Mouse (Mus musculus): ENCODE results near the gene Recql.
"Not testable (repeated sequence)": the region's sequence is repeated elsewhere in the genome, so short reads cannot be mapped to it uniquely, and the experiment has no call there.

The Recql gene

GRCm38 (mm10) chr6:142379961-142380360 lies 6.9 kb downstream of the Recql start:
- H3K36me3 ChIP-seq (ENCODE audit: control insufficient read depth, insufficient read depth, low read length, poor library complexity, severe bottlenecking), result peaks cover 3% of the 10 kb centered on the region
- no peaks in the 10 kb centered on the region for H3K27me3 ChIP-seq (ENCODE audit: control insufficient read depth, insufficient read depth, low read length, poor library complexity, severe bottlenecking)
- DNase-seq (ENCODE audit: low read depth, low spot score), result no peak

GRCm38 (mm10) chr6:142378576-142379330 lies 8.1 kb downstream of the Recql start:
- no peak for DNase-seq (ENCODE audit: low read depth, low spot score)
- H3K27me3 ChIP-seq (ENCODE audit: control insufficient read depth, insufficient read depth, low read length, poor library complexity, severe bottlenecking), result no peaks in the 10 kb centered on the region
- H3K36me3 ChIP-seq (ENCODE audit: control insufficient read depth, insufficient read depth, low read length, poor library complexity, severe bottlenecking), result peaks cover 7% of the 10 kb centered on the region

- Histone ChIP-seq H3K36me3 (ENCODE audit: control insufficient read depth, insufficient read depth, low read length, poor library complexity, severe bottlenecking) (peaks cover 9% of the 10 kb centered on the region), H3K27me3 (ENCODE audit: control insufficient read depth, insufficient read depth, low read length, poor library complexity, severe bottlenecking) (no peaks in the 10 kb centered on the region)
- DNase-seq (ENCODE audit: low read depth, low spot score), result no peak
These were observed 9.8 kb downstream of the Recql start for GRCm38 (mm10) chr6:142377081-142377480.

GRCm38 (mm10) chr6:142369568-142369967 lies 17.3 kb downstream of the Recql start:
- no peak for DNase-seq (ENCODE audit: low read depth, low spot score)
- Histone ChIP-seq H3K27me3 (ENCODE audit: control insufficient read depth, insufficient read depth, low read length, poor library complexity, severe bottlenecking) (no peaks in the 10 kb centered on the region), H3K36me3 (ENCODE audit: control insufficient read depth, insufficient read depth, low read length, poor library complexity, severe bottlenecking) (peaks cover 17% of the 10 kb centered on the region)

- H3K36me3 ChIP-seq (ENCODE audit: control insufficient read depth, insufficient read depth, low read length, poor library complexity, severe bottlenecking), result peaks cover 23% of the 10 kb centered on the region
- no peak for DNase-seq (ENCODE audit: low read depth, low spot score)
- H3K27me3 ChIP-seq (ENCODE audit: control insufficient read depth, insufficient read depth, low read length, poor library complexity, severe bottlenecking), result no peaks in the 10 kb centered on the region
These were observed 19.3 kb downstream of the Recql start for GRCm38 (mm10) chr6:142367565-142367964.

GRCm38 (mm10) chr6:142366473-142367018 lies 20.3 kb downstream of the Recql start:
- Histone ChIP-seq H3K36me3 (ENCODE audit: control insufficient read depth, insufficient read depth, low read length, poor library complexity, severe bottlenecking) (peaks cover 22% of the 10 kb centered on the region), H3K27me3 (ENCODE audit: control insufficient read depth, insufficient read depth, low read length, poor library complexity, severe bottlenecking) (no peaks in the 10 kb centered on the region)
- DNase-seq (ENCODE audit: low read depth, low spot score), result no peak

GRCm38 (mm10) chr6:142365742-142366472 lies 21.0 kb downstream of the Recql start:
- peaks cover 23% of the 10 kb centered on the region for H3K36me3 ChIP-seq (ENCODE audit: control insufficient read depth, insufficient read depth, low read length, poor library complexity, severe bottlenecking)
- H3K27me3 ChIP-seq (ENCODE audit: control insufficient read depth, insufficient read depth, low read length, poor library complexity, severe bottlenecking), result no peaks in the 10 kb centered on the region
- DNase-seq (ENCODE audit: low read depth, low spot score), result no peak

- no peak for DNase-seq (ENCODE audit: low read depth, low spot score)
- Histone ChIP-seq H3K27me3 (ENCODE audit: control insufficient read depth, insufficient read depth, low read length, poor library complexity, severe bottlenecking) (no peaks in the 10 kb centered on the region), H3K36me3 (ENCODE audit: control insufficient read depth, insufficient read depth, low read length, poor library complexity, severe bottlenecking) (peaks cover 26% of the 10 kb centered on the region)
These were observed 23.8 kb downstream of the Recql start for GRCm38 (mm10) chr6:142363019-142363576.

- DNase-seq (ENCODE audit: low read depth, low spot score), result no peak
- H3K27me3 ChIP-seq (ENCODE audit: control insufficient read depth, insufficient read depth, low read length, poor library complexity, severe bottlenecking), result no peaks in the 10 kb centered on the region
- H3K36me3 ChIP-seq (ENCODE audit: control insufficient read depth, insufficient read depth, low read length, poor library complexity, severe bottlenecking), result peaks cover 22% of the 10 kb centered on the region
These were observed 24.9 kb downstream of the Recql start for GRCm38 (mm10) chr6:142362036-142362435.

GRCm38 (mm10) chr6:142357106-142357505 lies 29.8 kb downstream of the Recql start:
- H3K27me3 ChIP-seq (ENCODE audit: control insufficient read depth, insufficient read depth, low read length, poor library complexity, severe bottlenecking), result no peaks in the 10 kb centered on the region
- no peak for DNase-seq (ENCODE audit: low read depth, low spot score)

GRCm38 (mm10) chr6:142352099-142352498 lies 34.8 kb downstream of the Recql start:
- not testable (repeated sequence) for H3K36me3 ChIP-seq (ENCODE audit: control insufficient read depth, insufficient read depth, low read length, poor library complexity, severe bottlenecking); DNase-seq (ENCODE audit: low read depth, low spot score); H3K27me3 ChIP-seq (ENCODE audit: control insufficient read depth, insufficient read depth, low read length, poor library complexity, severe bottlenecking)

More at GRCm38 (mm10) chr6:142357106-142357505, 29.8 kb downstream of the Recql start:
- peaks cover 16% of the 10 kb centered on the region for H3K36me3 ChIP-seq (ENCODE audit: control insufficient read depth, insufficient read depth, low read length, poor library complexity, severe bottlenecking)

GRCm38 (mm10) chr6:142347431-142348385 lies 39.2 kb downstream of the Recql start:
- DNase-seq (ENCODE audit: low read depth, low spot score), result no peak
- H3K36me3 ChIP-seq (ENCODE audit: control insufficient read depth, insufficient read depth, low read length, poor library complexity, severe bottlenecking), result peaks cover 3% of the 10 kb centered on the region; the same call in 1 of the 2 replicates
- H3K27me3 ChIP-seq (ENCODE audit: control insufficient read depth, insufficient read depth, low read length, poor library complexity, severe bottlenecking), result no peaks in the 10 kb centered on the region

GRCm38 (mm10) chr6:142346181-142347110 lies 40.4 kb downstream of the Recql start:
- peaks cover 3% of the 10 kb centered on the region; the same call in 1 of the 2 replicates for H3K36me3 ChIP-seq (ENCODE audit: control insufficient read depth, insufficient read depth, low read length, poor library complexity, severe bottlenecking)
- no peak for DNase-seq (ENCODE audit: low read depth, low spot score)
- H3K27me3 ChIP-seq (ENCODE audit: control insufficient read depth, insufficient read depth, low read length, poor library complexity, severe bottlenecking), result no peaks in the 10 kb centered on the region
